Mouse (Mus musculus) hematopoietic multipotent progenitor cell, adult 10-12 weeks (in vitro differentiated cells): ENCODE results near the gene Mxi1. TPM values are rescaled to one million over a fixed set of nuclear protein-coding genes. Genes with fewer than 3 reads are reported as not detected.

Experiments
- polyA plus RNA-seq: library from polyadenylated mRNA; stranded (reverse); fragments of >175 nt; gene quantifications from 2 replicates; pipeline ENCODE4 v1.2.3, GENCODE M21; 2012; ENCODE audit warnings: low replicate concordance

Mxi1 gene
- 26.1 and 45.0 TPM in 2 replicates for polyA plus RNA-seq

GRCm38 (mm10) chr19:53310348-53310747, at the start of gene Mxi1:
Mxi1 (plus strand) TSS chr19:53310518.

DNA sequence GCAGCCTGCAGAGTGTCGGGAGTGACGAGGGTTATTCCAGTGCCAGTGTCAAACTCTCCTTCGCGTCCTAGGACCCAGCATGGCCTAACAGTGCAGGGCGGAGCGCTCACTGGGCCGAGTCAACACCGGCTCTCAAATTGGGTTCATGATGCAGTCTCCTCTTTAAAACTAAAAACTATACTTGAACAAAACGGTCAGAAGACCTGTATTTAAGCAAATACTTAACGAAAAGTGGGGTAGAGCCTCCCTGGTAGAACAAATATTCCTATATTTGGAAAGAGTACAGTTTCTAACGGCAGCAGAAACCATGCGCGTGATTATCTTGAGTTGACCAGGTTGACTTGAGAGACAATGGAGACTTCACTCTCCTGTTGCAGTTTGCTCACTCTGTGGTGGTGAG, 61.3 kb downstream of the Mxi1 start, which contains the start of gene Gm10197:
Gm10197 (minus strand) TSS at position 101 of the 400 bp plus-strand sequence.

GRCm38 (mm10) chr19:53390495-53391007, 80.2 kb downstream of the Mxi1 start, which contains the start of gene Smndc1:
Smndc1 (minus strand) TSS chr19:53390578.

Other genes with a start within 250 kb of the Mxi1 start
- gene Add3, start 170.1 kb upstream of the Mxi1 start, polyA plus RNA-seq: 45.0 and 46.0 TPM in 2 replicates
- not detected in 2 replicates for gene Gm10197, start 61.2 kb downstream of the Mxi1 start, polyA plus RNA-seq
- 57.8 and 122 TPM in 2 replicates for gene Smndc1, start 80.1 kb downstream of the Mxi1 start, polyA plus RNA-seq
- 13.9 and 28.4 TPM in 2 replicates for gene Dusp5, start 218.6 kb downstream of the Mxi1 start, polyA plus RNA-seq